Mouse (Mus musculus): Measurements from ENCODE around the gene Gm17332.
"Not testable (repeated sequence)": the region's sequence is repeated elsewhere in the genome, so short reads cannot be mapped to it uniquely, and the experiment has no call there.

GRCm38 (mm10) chr11:31133726-31134125 lies 48.5 kb downstream of the Gm17332 start:
- not testable (repeated sequence) for TF ChIP-seq CTCF (conservative IDR thresholded peaks at IDR 0.05; ENCODE audit: low read length); POU5F1 (IDR thresholded peaks at IDR 0.05; ENCODE audit: borderline replicate concordance, low read length)
